Mouse (Mus musculus) C2C12 (cell line): ENCODE data around the gene Syde1.

Experiments used
- CEBPB ChIP-seq: IDR thresholded peaks from one replicate; pipeline ENCODE4 v1.6.1; 2011; ENCODE audit warnings: low read depth, mild to moderate bottlenecking, control low read depth, moderate library complexity
- CTCF ChIP-seq: IDR thresholded peaks from one replicate; pipeline ENCODE4 v1.5.1; 2011; ENCODE audit not compliant: control insufficient read depth, insufficient read depth, insufficient read length
- MAX ChIP-seq: IDR thresholded peaks from one replicate; pipeline ENCODE4 v1.6.1; 2011; ENCODE audit warnings: mild to moderate bottlenecking, control low read depth
- MYOG ChIP-seq: IDR thresholded peaks from one replicate; pipeline ENCODE4 v1.6.1; 2011; ENCODE audit not compliant: control insufficient read depth, insufficient read length; ENCODE audit errors: extremely low read depth
- USF1 ChIP-seq: IDR thresholded peaks from one replicate; pipeline ENCODE4 v1.6.1; 2011; ENCODE audit warnings: low read depth, mild to moderate bottlenecking, control low read depth, moderate library complexity

DNA sequence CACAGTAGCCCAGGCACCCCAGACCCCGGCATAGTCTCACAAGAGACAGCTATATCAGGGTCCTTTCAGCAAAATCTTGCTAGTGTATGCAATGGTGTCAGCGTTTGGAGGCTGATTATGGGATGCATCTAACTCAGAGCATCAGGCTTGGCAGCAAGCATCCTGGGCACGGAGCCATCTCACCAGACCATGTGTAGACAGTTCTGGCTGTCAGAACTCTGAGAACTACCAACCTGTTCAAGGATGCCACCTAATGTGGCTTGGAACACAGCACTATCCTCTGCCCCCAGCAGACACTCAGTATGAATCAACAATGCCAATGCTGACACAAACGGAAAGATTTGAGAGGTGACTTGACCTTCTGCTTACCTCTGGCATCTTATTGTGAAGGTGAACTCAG lies 38.4 kb upstream of the Syde1 start:
- TF ChIP-seq CTCF (no peak), USF1 (no peak), CEBPB (no peak), MAX (no peak), MYOG (no peak)
